Mouse (Mus musculus): ENCODE data around the gene Rybp.

The Rybp gene

DNA sequence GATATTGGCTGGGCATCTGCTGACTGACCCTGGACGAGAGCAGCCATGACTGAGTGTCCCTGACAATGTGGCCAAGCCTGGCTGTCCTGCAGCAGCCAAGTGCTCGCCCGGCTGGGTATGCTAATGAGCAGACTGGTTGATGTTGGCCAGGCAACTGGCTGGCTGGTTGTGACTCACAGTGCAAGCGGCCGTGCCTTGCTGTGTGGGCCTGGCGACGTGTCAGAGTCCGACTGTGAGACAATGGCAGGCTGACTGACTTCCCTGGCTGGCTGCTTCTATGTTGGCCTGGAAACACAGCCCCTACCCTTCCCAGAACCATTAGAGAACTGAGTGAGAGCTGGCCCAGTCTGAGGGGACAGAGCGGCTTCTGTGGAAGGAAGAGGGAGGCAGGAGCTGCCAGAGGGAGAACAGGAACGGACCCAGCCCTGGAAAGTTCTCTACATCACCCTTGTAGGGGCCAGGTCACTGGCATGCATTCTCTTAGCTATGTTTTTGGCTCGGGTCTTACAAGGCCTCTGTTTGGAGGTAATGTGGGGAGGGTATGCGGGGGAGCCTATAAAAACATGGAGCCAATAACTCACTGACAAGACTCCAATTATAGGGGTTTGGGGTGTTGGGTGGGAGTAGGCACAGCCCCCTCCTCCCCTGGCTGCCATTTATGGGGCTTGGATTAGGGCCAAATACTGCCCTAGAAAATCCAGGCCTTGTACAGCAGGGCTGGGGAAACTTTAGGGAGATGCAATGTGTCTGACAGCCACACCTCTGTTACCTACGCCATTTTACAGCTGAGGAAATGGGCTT lies 68.5 kb downstream of the Rybp start:
- DNase-seq: peak; percentile 81

DNA sequence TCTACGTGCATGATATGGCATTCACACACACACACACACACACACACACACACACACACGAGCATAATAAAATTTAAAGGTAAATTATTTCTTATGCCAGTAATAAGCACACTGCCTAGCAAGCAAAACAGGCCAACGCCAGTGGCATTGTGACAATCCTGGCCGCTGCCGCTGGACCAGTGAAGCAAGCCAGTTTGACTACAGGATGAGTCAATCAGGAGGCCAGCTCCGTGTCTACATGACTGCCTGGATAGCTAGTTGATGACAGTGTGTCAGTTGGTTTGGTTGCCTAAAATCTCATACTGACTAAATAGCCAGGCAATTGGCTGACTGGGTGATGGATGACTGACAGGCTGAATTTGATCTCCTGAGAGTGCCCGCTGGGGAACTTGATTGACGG lies 69.8 kb downstream of the Rybp start:
- DNase-seq: no peak

DNA sequence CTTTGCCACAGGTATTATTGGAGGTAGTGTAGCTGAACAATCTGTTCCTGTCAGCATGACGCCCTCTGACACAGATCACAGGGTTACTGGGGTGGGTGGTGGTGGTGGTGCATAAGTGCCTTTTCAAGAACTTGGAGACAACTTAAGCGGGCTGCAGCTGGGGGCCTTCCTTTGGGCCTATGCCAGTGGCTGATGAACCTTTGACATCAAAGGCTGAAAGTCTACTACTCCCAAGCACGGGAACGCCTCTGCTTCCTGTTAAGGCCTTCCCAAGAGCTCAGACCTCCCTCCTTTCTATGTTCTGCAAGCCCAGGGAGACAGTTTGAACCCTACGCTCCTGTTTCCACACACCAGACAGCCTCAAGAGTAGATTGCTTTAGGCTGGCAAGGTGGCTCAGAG lies 70.3 kb downstream of the Rybp start:
- no peak for DNase-seq

DNA sequence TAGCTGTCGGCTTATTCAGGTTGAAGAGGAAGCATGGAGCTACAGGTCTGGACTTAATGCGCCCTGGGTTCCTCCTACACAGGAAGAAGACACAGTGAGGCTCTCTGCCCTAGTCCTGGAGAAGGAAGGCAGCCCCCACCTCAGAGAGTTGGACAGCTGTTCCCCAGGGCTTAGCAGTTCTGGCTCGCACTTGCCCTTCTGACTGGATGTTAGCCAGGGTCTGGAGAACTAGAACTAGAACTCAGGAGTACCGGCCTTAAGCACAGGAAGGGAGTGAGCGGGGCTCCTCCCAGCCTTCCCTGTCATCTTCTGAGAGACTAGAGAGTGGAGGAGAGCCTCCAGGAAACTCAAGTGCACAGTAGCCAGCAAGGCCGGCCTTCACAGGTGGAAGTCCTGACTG lies 71.5 kb downstream of the Rybp start:
- no peak for DNase-seq

DNA sequence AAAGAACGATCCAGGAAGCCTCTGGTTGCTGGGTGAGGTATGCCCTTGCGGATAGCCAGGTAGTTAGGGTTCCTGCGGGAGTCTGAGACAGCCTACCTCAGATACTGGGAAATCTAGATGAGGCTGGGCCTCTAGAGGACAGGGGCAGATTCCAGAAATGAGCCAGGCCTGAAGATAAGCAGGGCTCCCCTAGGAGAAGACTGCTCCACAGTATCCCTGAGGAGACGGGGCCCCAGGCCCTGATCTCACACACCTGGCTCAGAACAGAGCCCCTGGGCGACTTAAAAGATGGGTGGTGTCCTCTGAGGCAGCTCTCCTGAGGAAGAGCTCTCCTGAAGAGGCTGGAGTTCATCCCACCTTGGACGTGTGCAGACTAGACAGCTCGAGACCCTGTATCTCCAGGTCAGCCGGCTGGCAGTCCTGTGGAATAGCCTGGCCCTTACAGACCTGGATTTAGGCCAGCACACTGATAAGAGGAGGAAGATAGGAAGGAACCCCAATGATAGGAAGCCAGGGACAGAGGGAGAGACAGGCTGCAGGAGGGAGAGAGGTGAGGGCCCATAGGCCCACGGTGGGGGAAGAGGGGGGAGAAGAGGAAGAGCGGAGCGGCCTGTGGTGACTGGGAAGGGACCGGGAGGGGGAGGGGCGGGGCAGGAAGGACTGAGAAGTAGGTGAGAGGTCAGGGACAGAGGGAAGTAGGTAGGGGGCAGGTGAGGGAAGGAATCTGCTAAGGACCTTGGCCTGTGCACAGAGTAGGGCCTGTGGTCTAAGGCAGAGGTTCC lies 73.0 kb downstream of the Rybp start:
- DNase-seq: no peak

DNA sequence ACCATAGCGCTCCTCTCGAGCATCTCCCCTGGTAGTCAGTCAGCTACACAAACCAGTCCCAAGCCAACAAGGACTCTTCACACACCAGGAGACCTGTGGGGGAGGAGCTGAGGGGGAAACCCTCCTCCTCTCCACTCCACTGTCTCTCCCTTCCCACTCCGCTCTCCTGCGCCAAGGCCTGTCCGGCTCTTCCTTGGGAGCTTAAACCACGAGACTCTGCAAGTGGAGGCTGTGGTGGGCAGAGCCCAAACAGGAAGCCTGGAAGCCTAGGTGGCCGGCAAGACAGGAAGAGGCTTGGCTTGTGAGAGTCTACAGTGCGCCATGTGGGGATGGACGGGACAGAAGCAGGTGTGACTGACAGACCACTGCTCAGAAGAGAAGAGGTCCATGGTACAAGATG lies 73.7 kb downstream of the Rybp start:
- no peak for DNase-seq

DNA sequence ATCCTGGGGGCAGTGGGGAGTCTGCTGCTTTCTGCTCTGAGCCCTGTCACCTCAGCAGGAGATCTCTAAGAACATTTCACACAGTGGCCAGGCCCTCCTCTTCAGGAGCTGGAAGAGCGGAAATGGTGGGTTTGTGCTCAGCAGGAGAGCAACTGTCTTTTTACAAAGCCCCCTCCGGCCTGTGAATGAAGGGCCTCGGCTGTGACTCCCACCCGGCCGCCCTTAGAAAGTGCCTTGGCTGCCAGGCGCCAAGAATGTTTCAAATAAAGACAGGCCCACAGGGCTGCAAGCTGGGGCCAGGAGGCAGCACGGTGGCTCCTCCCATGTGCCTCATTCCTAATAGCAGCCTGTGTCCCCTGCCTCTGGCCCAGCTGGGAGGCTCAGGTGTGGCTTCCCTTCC lies 74.5 kb downstream of the Rybp start:
- peak; percentile 54 for DNase-seq

DNA sequence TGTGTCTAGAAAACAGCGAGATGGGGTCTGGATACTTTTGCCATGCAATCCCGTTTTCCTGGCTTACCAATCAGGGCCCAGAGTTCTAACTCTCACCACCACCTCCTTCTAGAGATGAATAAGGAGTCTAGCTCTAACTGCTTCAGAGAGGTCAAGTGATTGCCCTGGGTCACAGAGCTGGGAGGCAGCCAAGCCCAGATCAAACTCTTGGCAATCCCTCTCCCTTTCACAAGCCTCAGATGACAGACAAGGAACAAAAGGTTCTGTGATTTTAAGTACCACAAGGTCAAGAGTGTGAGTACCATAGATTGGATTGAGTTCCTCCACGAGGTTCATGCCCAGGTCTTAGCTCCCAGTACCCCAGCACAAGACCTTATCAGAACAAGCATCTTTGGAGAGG lies 75.6 kb downstream of the Rybp start:
- no peak for DNase-seq

DNA sequence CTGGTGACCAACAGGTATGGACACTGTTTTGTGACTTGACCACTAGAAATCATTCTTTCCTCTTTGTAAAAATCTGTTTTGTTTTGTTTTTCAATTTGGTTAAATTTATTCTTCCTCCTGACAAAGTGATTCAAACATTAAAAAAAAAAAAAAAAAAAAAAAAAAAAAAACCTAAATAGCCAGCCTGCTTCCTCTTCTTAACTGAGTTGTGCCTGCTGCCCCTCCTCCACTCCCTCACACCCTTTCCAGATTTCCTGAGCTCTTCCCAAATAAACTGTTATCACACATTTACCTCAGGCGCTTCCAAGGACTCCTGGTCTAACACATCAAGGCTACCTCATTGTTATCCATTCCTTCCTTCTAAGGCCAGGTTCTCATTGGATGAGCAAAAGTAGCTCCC lies 76.8 kb downstream of the Rybp start:
- no peak for DNase-seq

DNA sequence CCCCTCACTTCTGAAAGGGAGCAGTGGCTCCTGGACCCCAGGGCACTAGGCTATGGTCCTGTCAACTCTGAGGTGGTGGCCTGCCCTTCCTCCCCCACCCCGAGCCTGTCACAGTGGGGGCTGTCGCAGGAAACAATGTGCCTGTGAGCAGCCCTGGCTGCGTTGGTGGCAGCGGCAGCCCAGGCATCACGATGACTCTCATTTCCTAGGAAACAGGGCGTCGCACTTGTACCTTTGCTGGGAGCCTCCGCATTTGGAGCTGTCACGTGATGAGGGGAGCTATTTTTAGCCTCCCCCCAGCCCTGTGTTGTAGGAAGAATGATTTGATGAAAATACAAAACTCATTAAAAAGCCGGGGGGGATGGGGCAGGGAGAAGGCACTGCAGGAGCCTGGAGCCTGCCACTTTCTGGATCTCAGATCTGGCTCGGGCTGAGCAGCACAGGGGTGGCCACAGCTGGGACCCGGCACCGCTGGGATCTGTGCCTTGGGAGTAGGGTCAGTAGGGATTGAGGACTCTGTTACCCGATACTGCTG lies 80.5 kb downstream of the Rybp start:
- DNase-seq: peak; percentile 56

DNA sequence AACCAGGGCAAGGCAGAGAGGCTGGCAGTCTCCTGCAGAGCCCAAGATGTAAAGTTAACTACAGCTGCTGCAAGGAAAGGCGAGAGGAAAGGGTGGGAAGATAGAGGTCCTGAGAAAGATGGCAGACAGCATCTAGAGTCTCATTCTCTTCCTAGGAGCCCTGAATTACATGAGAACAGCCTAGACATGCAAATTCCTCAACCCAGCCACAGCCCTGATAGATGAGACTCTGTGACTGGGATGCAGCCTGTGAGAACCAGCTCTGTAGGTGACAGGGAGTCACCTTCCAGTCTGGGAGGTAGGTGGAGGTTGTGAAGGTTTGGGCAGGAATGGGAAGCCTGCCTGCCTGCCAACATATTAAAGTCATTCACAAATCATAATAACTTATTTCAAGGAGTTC lies 81.0 kb downstream of the Rybp start:
- no peak for DNase-seq

DNA sequence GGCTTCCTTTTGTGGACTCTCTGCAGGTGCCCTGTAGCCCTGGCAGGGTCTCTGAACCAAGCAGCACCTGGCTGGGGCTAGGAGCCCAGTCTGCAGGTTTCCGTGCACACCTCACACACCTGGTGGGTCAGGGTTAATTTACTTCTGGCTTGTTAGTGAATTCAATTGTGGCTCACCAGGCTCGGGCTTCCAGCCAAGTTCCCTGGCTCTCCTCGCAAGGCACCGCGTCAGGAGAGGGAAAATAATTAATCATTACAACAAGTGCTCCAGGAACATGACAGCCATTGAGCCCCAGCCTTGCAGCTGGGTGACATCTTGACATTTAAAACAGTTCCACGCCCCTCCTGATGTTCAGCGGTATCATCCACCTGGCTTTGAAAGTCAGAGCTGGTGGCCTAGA lies 82.8 kb downstream of the Rybp start:
- no peak for DNase-seq

DNA sequence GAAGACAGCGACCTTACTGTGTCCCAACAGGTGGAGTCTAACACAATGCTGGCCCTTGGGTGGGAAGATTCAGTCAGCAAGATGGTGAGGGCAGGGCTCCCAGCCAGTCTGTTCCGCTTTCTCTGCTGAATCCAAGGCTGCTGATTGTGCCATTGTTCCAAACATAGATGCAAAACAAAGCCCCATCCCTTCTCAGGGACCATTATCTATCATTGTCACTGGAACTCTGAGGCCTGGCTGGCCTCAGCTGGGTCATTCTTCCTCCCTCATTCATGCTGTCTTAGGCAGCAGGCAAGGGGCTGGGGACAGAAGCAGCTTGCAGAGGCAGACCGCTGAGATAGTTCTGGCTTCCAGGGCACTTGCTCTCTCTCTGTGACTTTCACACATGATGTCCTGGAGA lies 83.8 kb downstream of the Rybp start:
- peak; percentile 55 for DNase-seq

DNA sequence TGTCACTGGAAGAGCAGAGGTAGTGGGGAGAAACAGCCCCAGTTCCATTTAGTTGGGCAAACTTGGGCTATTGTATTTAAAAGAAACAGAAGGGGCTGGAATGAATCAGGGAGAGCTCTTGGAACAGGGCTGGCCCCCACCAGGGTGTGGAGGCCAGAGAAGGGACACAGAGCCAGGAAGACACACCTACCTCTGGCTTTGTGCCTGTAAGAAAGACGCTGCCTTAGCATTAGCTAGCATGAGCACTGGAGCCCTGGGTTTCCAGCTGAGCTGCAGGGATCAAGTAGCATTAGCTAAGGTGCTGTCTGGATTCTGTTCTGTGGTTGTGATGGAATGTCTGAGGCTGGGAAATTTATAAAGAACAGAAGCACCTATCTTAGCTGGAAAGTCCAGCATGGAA lies 85.2 kb downstream of the Rybp start:
- DNase-seq: no peak

DNA sequence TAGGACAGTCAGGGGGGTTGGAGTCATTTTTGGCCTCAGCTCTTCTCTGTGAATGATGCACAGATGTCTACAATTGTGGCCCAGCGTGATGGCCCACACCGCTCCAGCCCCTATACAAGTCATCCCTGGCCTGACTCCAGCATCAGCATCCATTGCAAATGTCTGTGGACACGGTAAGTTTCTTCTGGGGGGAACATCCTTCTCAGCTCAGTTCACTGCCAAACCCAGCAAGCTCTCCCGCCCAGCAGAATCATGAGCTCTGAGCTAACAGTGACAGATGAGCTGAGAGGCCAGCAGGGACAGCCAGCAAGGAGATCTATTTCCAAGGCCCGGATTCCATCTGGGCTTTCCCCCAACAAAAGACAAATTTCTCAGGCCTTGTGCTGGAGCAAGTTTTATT lies 90.2 kb downstream of the Rybp start:
- no peak for DNase-seq

DNA sequence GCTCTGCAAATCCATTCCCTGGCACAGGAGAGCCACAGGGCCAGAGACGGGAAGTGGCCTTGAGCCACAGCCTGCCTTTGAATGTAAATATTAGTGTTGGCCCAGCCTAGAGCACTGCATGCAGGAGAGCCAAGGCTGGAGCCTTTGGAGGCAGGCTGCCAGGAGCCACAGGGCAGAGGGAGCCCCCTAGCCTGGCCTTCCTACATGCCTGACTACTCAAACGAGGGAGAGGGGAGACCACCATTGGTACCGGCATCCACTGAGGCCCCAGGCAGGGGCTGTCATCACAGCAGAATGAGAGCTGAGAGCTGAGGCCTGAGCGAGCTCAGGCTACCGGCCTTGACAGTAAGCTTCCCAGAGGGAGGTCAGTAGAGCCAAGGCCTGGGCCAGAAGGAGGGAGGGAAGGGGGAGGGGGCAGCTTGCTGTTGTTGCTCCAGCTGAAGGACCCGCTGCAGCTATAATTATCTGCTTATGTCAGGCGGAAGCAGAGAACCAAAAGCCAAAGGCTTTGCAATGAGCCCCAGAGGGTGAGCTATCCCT lies 91.3 kb downstream of the Rybp start:
- DNase-seq: peak; percentile 76

DNA sequence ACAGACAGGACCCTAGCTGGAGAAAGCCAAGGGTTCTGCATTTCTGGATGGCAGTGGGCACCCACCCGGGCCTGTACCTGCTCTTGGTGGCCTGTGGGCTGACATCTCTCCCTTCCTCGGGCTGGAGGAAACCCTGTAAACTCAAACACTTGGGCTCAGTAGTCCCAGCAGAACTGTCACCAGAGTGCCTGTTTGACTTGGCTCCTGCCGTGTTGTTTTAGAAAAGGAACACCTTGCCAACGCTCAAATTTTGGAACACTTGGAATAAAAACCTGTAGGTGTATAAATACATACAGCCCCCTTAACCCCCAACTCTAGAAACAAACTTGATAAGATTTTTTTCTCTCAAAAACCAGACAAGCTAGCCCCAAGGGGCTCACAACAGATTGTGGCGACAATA lies 92.2 kb downstream of the Rybp start:
- DNase-seq: no peak

DNA sequence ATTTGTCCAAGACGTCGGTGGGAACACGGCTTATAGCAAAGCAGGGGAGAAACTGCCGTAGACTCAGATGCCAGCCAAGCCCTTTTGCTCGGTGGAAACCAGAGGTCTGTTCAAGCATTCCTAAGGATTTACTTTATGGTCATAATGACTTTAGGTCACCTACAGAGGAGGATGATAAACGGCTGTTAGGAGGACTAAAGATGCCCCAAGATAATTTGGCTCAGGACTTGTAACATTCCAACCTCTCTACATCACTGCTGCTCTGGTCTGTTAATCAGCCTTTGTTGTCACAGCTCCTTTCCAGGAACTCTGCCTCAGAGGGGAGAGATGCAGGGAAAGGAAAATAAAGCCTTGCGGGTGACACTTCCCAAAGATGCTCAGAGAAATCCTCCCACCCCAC lies 93.5 kb downstream of the Rybp start:
- DNase-seq: no peak

DNA sequence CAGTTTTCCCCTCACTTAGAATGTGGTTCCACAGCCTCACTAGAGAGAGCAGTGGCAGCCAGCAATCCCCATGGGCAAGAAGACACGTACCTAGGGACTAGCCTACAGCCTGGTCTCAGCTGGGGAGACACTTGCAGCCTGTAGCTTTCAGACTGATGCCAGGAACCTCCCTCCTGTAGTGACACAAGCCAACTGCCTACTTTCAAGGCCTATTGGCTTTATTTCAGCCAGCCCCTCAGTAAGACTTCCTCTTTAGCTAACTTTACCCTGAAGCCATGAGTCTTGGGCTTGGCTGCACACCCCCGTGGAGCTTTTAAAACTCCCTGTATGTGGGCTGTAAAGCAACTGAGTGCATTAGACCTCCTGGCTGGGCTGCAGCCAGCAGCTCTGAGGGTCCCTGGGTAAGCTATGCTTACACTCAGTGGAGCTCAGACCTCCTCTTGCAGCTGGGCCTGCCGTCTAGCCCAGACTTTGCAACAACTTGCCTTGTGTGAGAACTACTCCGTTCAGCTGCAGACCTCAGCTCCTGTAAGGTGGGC lies 94.5 kb downstream of the Rybp start:
- no peak for DNase-seq

DNA sequence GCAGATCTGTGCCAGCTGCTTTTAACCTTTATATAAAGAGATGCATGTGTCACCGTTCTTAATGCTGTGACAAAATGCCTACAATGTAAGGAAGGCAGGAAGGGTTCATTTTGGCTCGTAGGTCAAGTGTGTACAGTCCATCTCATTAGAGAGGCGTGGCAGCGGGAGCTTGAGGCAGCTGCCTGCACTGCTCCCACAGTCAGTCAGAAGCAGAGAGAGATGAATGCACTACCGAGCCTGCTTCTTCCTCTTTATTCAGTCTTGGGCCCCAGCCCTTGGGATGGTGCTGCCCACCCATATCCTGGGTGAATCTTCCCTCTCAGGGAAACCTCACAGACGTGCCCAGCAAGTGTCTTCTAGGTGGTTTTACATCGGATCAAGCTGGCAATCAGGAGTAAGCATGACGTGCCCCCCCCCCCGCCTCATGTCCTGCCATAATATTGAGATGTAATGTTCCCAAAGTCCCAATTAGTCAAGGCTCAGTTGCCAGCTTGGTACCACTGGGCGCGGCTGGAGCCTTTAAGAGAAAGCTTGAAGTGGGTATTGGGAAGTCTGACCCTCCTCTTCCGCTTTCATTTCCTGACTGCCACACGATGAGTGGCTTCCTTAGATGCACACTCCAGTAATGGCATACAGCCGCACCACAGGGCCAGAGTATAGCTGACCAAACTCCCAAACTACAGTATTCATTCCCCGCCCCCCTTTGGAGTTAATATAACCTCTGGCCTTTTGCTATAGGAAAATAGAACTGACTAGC lies 96.3 kb downstream of the Rybp start:
- no peak for DNase-seq

DNA sequence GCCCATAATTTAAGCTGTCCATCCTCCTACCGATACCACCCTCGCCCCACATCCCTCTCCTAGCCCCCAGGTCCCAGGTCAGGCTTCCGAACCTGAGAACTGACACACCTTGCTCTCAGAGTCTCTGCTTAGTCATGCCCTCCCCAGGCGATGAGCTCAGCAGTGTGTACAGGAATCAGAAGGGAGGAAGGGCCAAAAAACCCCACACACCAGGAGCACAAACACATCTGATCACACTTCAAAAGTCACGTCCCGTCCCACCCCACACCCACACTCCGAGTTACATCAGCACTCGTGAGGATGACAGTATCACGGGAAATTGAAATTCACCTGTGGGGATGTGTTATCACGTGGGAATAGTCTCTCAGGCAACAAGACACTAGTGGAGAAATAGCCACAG lies 97.0 kb downstream of the Rybp start:
- DNase-seq: no peak

DNA sequence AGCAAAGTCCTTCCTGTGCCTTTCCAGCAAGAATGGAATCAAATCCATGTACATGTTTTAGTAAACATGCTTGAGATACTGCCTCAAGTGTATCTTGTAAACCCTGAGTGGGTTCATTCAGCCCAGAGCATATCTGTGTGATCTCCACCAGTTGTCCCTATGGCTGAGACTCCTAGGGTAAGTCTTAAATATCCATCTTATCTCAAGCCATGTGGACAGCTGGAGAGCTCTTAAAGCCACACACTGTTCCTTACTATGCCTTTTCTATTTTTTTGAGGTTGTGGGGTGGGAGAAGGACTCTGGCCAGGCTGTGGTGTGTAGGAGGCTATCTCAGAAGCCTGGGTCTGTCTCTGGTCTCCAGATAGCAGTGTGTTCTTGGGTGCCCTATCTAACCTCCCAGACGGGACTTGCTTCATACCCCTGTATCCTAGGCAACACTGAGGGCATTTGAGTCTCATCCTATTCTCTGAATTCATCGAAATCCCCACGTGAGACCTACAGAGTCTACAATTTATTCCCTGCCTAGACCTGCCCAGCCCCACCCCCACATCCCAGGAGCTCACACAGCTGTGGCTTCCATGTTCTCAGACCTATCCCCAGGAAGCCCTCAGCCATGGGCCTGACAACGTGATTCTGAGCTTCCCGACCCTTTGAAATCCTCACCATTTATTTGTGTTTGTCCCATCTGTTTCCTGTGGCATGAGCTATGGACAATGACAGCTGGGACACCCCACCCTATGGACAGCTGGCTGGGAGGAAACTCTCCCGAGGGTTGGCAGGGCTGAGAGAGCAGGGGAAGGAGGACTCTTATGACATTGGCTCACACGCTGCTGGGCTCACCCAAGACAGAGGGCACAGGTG lies 98.2 kb downstream of the Rybp start:
- DNase-seq: no peak
